Mouse (Mus musculus): ENCODE results near the gene Chrna9.

The Chrna9 gene

GRCm38 (mm10) chr5:65934783-65935182 is at the start of gene Chrna9:
TSS of gene Chrna9 (plus strand) at chr5:65934921.
- DNase-seq (ENCODE audit: extremely low spot score) = no peak

DNA sequence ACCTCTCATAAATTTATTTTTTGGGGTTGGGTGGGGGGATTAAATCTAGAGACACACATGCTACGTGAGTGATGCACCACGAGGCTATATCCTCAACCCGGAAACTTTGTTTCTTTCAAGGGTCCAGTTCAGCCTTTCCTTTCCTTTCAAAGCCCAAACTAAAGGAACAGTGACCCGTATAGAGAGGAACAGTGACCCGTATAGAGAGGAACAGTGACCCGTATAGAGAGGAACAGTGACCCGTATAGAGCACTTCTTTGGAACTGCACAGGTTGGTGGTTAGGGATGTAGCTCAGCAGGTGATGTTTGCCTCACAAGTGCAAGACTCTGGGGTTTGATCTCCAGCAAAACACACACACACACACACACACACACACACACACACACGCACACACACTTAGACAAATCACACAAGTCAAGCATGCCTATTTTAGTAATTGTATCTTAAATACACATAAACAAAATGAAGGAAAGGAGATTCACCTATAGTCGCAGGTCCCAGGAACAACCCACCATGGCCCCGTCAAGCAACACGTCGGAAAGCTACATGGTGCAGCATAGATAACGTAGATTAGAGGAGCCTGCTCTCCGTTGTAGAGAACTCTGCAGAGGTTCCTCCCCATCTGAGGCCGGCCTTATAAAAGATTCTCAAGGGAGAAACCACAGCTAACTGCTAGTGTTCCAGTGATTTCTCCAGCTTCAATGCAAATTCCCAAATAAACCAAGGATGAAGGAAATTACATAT is 48.9 kb upstream of the Chrna9 start:
- DNase-seq (ENCODE audit: extremely low spot score) = no peak

DNA sequence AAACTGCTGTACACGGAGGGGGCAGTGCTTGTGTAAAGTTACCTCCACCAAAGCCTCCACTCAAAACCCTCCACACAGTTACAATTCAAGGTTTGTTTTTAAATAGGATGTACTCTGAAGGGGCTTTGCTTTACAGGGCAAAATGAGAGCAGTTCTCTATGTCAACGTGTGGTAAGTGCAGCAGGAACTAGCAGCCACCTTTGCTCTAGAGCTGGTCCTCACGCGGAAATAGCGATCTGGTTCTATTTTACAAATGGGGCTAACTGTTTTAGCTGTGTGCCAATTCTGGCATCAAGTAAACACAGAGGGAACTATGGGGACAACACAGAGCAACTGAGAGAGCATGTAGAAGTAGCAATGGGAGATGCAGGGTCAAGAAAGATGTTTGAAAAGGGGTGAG is 46.6 kb upstream of the Chrna9 start:
- DNase-seq (ENCODE audit: extremely low spot score) = no peak

GRCm38 (mm10) chr5:65888998-65889397 is 45.7 kb upstream of the Chrna9 start:
- DNase-seq (ENCODE audit: extremely low spot score) = no peak

DNA sequence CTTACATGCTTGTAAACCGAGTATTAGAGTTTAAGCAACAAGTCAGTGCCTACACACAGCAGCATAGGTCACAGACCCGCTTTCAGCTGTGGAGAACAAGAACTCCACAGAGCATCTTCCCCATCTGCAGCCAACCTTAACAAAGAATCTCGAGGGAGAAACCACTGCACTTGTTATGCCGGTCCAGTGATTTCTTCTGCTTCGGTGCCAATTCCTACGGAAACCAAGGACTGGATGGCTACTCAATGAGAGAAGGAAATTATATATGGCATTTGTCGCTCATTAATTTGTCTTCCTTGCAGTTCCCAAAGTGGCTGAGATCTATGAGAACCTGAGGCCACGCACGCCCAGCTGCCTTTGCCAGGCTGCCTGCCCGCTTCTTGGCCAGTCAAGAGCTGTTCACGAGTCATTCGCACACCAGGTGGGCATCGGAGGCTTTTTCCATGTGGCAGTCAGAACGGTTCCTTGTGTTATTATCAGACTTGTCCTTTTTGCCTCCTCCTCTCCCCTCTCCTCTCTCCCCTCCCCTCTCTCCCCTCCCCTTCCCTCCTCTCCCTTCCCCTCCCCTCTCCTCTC is 43.4 kb upstream of the Chrna9 start:
- DNase-seq (ENCODE audit: extremely low spot score) = no peak

DNA sequence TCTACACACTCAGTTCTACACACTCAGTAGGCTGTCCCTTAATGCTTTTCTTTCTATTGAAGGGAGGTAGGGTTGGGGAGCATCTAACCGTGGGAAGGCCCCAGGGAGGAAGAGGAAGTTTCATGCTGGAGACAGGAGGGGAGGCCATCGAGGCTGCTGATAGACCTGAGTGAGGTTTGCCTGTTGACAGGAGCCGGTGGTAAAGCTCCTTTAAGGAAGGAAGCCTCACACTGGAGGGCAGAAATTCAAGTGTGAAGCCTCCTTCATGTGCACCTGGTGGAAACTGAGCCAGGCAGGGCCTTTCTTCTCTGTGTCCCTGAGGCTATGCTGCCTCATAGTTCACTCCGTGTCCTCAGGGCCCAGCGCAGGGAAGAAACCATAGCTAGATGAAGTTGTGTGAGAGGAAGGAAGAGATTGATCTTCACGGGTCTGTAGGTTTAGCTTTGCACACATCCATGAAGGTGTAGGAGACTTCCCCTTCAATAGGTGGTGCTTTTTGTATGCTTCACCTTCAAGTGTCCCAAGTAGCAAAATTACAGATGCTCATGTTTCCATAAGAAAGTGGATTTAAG is 39.5 kb upstream of the Chrna9 start:
- no peak for DNase-seq (ENCODE audit: extremely low spot score)

GRCm38 (mm10) chr5:65895764-65896163 is 39.0 kb upstream of the Chrna9 start:
- no peak for DNase-seq (ENCODE audit: extremely low spot score)

GRCm38 (mm10) chr5:65897731-65898130 is 37.0 kb upstream of the Chrna9 start:
- DNase-seq (ENCODE audit: extremely low spot score) = no peak

- DNase-seq (ENCODE audit: extremely low spot score) = no peak
Observed at GRCm38 (mm10) chr5:65898683-65899082, 36.0 kb upstream of the Chrna9 start.

- DNase-seq (ENCODE audit: extremely low spot score) = no peak
Observed at GRCm38 (mm10) chr5:65900113-65900512, 34.6 kb upstream of the Chrna9 start.

- DNase-seq (ENCODE audit: extremely low spot score) = no peak
Observed at GRCm38 (mm10) chr5:65900862-65901265, 33.9 kb upstream of the Chrna9 start.

- no peak for DNase-seq (ENCODE audit: extremely low spot score)
Observed at GRCm38 (mm10) chr5:65901868-65902418, 32.8 kb upstream of the Chrna9 start.

- DNase-seq (ENCODE audit: extremely low spot score) = no peak
Observed at GRCm38 (mm10) chr5:65902811-65903210, 31.9 kb upstream of the Chrna9 start.

GRCm38 (mm10) chr5:65904476-65904875 is 30.2 kb upstream of the Chrna9 start:
- no peak for DNase-seq (ENCODE audit: extremely low spot score)

DNA sequence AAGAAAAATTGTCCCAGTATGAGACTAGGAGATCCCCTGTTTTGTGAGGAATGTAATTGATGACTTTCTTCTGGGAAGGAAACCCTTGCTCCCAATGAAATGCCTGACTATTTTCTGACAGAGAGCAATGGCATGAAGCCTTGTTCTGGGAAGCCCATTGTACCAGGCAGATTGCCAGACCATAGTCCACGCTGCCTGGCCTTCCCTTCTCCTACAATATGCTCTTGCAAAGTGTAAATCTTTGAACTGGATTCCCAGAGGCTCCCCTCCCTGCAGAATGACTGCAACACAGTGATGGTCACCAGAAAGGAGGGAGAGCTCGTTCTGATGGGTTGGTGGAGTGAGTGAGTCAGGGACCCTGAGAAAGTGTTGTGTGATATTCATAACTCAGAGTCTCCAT is 26.0 kb upstream of the Chrna9 start:
- DNase-seq (ENCODE audit: extremely low spot score) = no peak

- DNase-seq (ENCODE audit: extremely low spot score) = no peak
Observed at GRCm38 (mm10) chr5:65909321-65909720, 25.4 kb upstream of the Chrna9 start.

- no peak for DNase-seq (ENCODE audit: extremely low spot score)
Observed at GRCm38 (mm10) chr5:65910398-65910797, 24.3 kb upstream of the Chrna9 start.

GRCm38 (mm10) chr5:65911676-65912075 is 23.0 kb upstream of the Chrna9 start:
- DNase-seq (ENCODE audit: extremely low spot score) = no peak

GRCm38 (mm10) chr5:65912201-65912600 is 22.5 kb upstream of the Chrna9 start:
- DNase-seq (ENCODE audit: extremely low spot score) = no peak

GRCm38 (mm10) chr5:65913126-65913525 is 21.6 kb upstream of the Chrna9 start:
- DNase-seq (ENCODE audit: extremely low spot score) = no peak

GRCm38 (mm10) chr5:65914342-65914741 is 20.4 kb upstream of the Chrna9 start:
- DNase-seq (ENCODE audit: extremely low spot score) = no peak

GRCm38 (mm10) chr5:65916930-65917329 is 17.8 kb upstream of the Chrna9 start:
- no peak for DNase-seq (ENCODE audit: extremely low spot score)

GRCm38 (mm10) chr5:65918601-65919000 is 16.1 kb upstream of the Chrna9 start:
- DNase-seq (ENCODE audit: extremely low spot score) = no peak

All from embryo, embryonic 9.5 days (tissue).